In genomic region chr3:141914588-141914987, GRCm38 (mm10) we compare ENCODE assay signal across 22 mouse cellular contexts.
DNase-seq lines count a peak whose midpoint lies in the region; ATAC-seq and TF ChIP-seq lines count a peak whose summit lies in the region.
"Had no signal": no experiment of that assay in that cellular context is flagged by ENCODE, and none has a peak within 500 bp of the region (broad histone marks: within the 10 kb centered on the region; RNA-seq: fewer than 3 reads in every experiment).

No protein-coding gene starts in this region.

- H3K27me3 ChIP-seq in kidney, embryonic 14.5 days (ENCODE audit: control insufficient read depth, insufficient read depth, low read length): no peaks in the 10 kb centered on the region
- H3K27me3 ChIP-seq in kidney, embryonic 15.5 days: no peaks in the 10 kb centered on the region
- no peaks in the 10 kb centered on the region for H3K27me3 ChIP-seq in kidney, embryonic 16.5 days (ENCODE audit: insufficient read depth, low read length)
- H3K27me3 ChIP-seq in kidney, postnatal 0 days (ENCODE audit: insufficient read depth, low read length): no peaks in the 10 kb centered on the region
- H3K27me3 ChIP-seq: CH12.LX had no signal

- WGBS in kidney, embryonic 14.5 days: 50% methylated on average over 3 of the region's 3 CpGs
- 45% methylated on average over 3 of the region's 3 CpGs for WGBS in kidney, embryonic 15.5 days
- WGBS in kidney, embryonic 16.5 days: 47% methylated on average over 3 of the region's 3 CpGs
- WGBS in kidney, postnatal 0 days: 44% methylated on average over 3 of the region's 3 CpGs

- no peak overlapping the region for H3K4me3 ChIP-seq in kidney, embryonic 14.5 days (ENCODE audit: low read length)
- no peak overlapping the region for H3K4me3 ChIP-seq in kidney, embryonic 15.5 days (replicated peaks)
- H3K4me3 ChIP-seq in kidney, embryonic 16.5 days (ENCODE audit: low read length): no peak overlapping the region
- H3K4me3 ChIP-seq in kidney, postnatal 0 days (replicated peaks; ENCODE audit: low read depth, low read length): no peak overlapping the region

- H3K9me3 ChIP-seq in kidney, embryonic 14.5 days (ENCODE audit: control insufficient read depth, low read length): no peaks in the 10 kb centered on the region
- no peaks in the 10 kb centered on the region for H3K9me3 ChIP-seq in kidney, embryonic 15.5 days (replicated peaks)
- H3K9me3 ChIP-seq in kidney, embryonic 16.5 days (ENCODE audit: low read length): no peaks in the 10 kb centered on the region
- no peaks in the 10 kb centered on the region for H3K9me3 ChIP-seq in kidney, postnatal 0 days (replicated peaks; ENCODE audit: low read length)
- H3K9me3 ChIP-seq: G1E had no signal

- 0 out of 2 replicates have a peak, but pooled peaks have one; percentile 62 for ATAC-seq in kidney, embryonic 14.5 days (ENCODE audit: low FRiP score, low TSS enrichment)
- ATAC-seq in kidney, embryonic 15.5 days (replicated peaks; ENCODE audit: low FRiP score): peak; percentile 62
- peak; percentile 54; the same call in 1 of the 2 replicates for ATAC-seq in kidney, embryonic 16.5 days (ENCODE audit: low FRiP score, low TSS enrichment)
- ATAC-seq in kidney, postnatal 0 days (replicated peaks; ENCODE audit: low FRiP score, low read depth): peak; percentile 54
- ATAC-seq: activated CD4-positive, CD25-positive, alpha-beta regulatory T cell, adult 4 months; CD4-positive, CD25-positive, alpha-beta regulatory T cell, adult 4 months; Patski had no signal

- peaks cover 10% of the 10 kb centered on the region; the same call in 1 of the 2 replicates for H3K4me1 ChIP-seq in kidney, embryonic 14.5 days (ENCODE audit: control insufficient read depth, insufficient read depth, low read length)
- H3K4me1 ChIP-seq in kidney, embryonic 15.5 days: peaks cover 20% of the 10 kb centered on the region
- H3K4me1 ChIP-seq in kidney, embryonic 16.5 days (ENCODE audit: insufficient read depth, low read length): peaks cover 29% of the 10 kb centered on the region
- peaks cover 4% of the 10 kb centered on the region; the same call in 1 of the 2 replicates for H3K4me1 ChIP-seq in kidney, postnatal 0 days (replicated peaks; ENCODE audit: insufficient read depth, low read length)

- no peak overlapping the region for H3K4me2 ChIP-seq in kidney, embryonic 14.5 days (replicated peaks; ENCODE audit: low read depth, low read length)
- no peak overlapping the region for H3K4me2 ChIP-seq in kidney, embryonic 15.5 days
- no peak overlapping the region for H3K4me2 ChIP-seq in kidney, embryonic 16.5 days (replicated peaks; ENCODE audit: low read depth, low read length)
- H3K4me2 ChIP-seq in kidney, postnatal 0 days (ENCODE audit: low read length): no peak overlapping the region

- no peak for DNase-seq in kidney, postnatal 4 days
- DNase-seq in kidney, postnatal 36 days: no peak
- DNase-seq in kidney, adult 8-10 months: no peak
- DNase-seq in kidney, postnatal 0 days (ENCODE audit: low spot score): no peak
- DNase-seq in kidney, adult 9 months: no peak
- DNase-seq: adrenal gland, adult 2 months; adrenal gland, adult 8-10 months; adrenal gland, postnatal 10 days; adrenal gland, postnatal 14 days; adrenal gland, postnatal 25 days; adrenal gland, postnatal 36 days; B cell, adult 2 months; cerebellum, adult 11 months; cerebellum, adult 11-12 months had no signal

- no peak overlapping the region for H3K9ac ChIP-seq in kidney, embryonic 14.5 days (ENCODE audit: low read depth, low read length)
- no peak overlapping the region for H3K9ac ChIP-seq in kidney, embryonic 15.5 days
- no peak overlapping the region for H3K9ac ChIP-seq in kidney, embryonic 16.5 days (replicated peaks; ENCODE audit: low read length)
- H3K9ac ChIP-seq in kidney, postnatal 0 days (ENCODE audit: low read depth, low read length): no peak overlapping the region

- H3K36me3 ChIP-seq in kidney, embryonic 14.5 days (ENCODE audit: control insufficient read depth, insufficient read depth, low read length): no peaks in the 10 kb centered on the region
- H3K36me3 ChIP-seq in kidney, embryonic 15.5 days: no peaks in the 10 kb centered on the region
- H3K36me3 ChIP-seq in kidney, embryonic 16.5 days (ENCODE audit: insufficient read depth, low read length): no peaks in the 10 kb centered on the region
- no peaks in the 10 kb centered on the region for H3K36me3 ChIP-seq in kidney, postnatal 0 days (ENCODE audit: insufficient read depth, low read length)
- H3K36me3 ChIP-seq: G1E had no signal

- no peak overlapping the region for H3K27ac ChIP-seq in kidney, embryonic 14.5 days (ENCODE audit: low read depth, low read length)
- no peak overlapping the region for H3K27ac ChIP-seq in kidney, embryonic 15.5 days
- no peak overlapping the region for H3K27ac ChIP-seq in kidney, embryonic 16.5 days (ENCODE audit: low read length)
- H3K27ac ChIP-seq in kidney, postnatal 0 days: no peak overlapping the region

- TF ChIP-seq CTCF in kidney, postnatal 0 days (IDR thresholded peaks at IDR 0.05; ENCODE audit: low read depth): no peak
